Mouse (Mus musculus): ENCODE measurements at regions not wholly inside any gene's neighbourhood (a gene's known extent, or its start where the extent isn't known, plus 50 kb on each side); places are given as distances from the start of the nearest gene placed in this dataset.

DNA sequence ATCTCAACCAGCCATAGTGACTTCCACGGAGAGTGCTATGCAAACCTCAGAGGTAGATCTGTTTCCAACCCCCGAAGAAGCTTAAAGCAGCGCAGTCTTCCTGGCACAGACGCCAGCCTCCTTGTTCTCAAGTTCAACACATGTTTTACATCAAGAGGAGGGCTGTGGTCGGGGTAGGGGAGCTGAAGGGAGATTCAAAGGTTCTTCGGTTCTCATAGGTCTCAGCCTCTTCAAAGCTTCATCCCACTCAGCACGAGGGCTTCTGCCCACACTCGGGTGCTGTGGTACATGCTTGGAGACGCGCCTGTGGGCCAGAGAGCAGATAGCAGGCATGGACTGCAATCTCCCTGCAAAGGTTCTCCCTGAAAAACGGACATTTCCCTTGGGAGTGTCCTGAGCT, 219.7 kb downstream of the Bcl2l11 start:
- DNase-seq (ENCODE audit: low spot score): no peak
- no peak overlapping the region for H3K27ac ChIP-seq (ENCODE audit: low read depth)
- WGBS: 45% methylated on average over 11 of the region's 11 CpGs
- H3K4me1 ChIP-seq (ENCODE audit: control insufficient read depth, insufficient read depth): 0 out of 2 replicates have a peak, but pooled peaks cover 3% of the 10 kb centered on the region
- ATAC-seq (ENCODE audit: insufficient read depth, low read depth): no peak
- H3K36me3 ChIP-seq (replicated peaks; ENCODE audit: control insufficient read depth, insufficient read depth, low read length): no peaks in the 10 kb centered on the region
- TF ChIP-seq CTCF (IDR thresholded peaks at IDR 0.05; ENCODE audit: low read depth): no peak
- TF ChIP-seq EP300 (IDR thresholded peaks at IDR 0.05; ENCODE audit: low read depth): no peak
- 0 out of 2 replicates have a peak, but pooled peaks cover 2% of the 10 kb centered on the region for H3K9me3 ChIP-seq (replicated peaks; ENCODE audit: control insufficient read depth, low read length)
- no peak overlapping the region for H3K9ac ChIP-seq (replicated peaks; ENCODE audit: low read depth, low read length)
- H3K27me3 ChIP-seq (ENCODE audit: control insufficient read depth, insufficient read depth, low read length): no peaks in the 10 kb centered on the region
- H3K4me2 ChIP-seq (ENCODE audit: low read depth, low read length): no peak overlapping the region
- H3K4me3 ChIP-seq (ENCODE audit: low read depth, low read length): no peak overlapping the region

DNA sequence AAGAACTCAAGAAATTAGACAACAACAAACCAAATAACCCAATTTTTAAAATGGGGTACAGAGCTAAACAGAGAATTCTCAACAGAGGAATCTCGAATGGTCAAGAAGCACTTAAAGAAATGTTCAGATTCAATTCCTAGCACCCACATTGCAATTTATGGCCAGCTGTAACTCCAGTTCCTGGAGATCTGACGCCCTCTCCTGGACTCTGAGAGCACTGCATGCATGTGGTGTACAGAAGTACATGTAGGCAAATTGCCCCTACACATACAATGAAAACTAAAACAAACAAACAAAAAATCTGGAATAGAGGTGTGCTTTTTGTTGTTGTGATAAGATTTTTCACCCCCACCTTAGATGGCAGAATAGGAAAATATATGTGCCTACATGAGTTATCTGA, 222.7 kb downstream of the Bcl2l11 start:
- no peak overlapping the region for H3K9ac ChIP-seq (replicated peaks; ENCODE audit: low read depth, low read length)
- DNase-seq (ENCODE audit: low spot score) (no peak), ATAC-seq (ENCODE audit: insufficient read depth, low read depth) (no peak)
- H3K4me1 ChIP-seq (ENCODE audit: control insufficient read depth, insufficient read depth): no peaks in the 10 kb centered on the region
- 0 out of 2 replicates have a peak, but pooled peaks cover 2% of the 10 kb centered on the region for H3K9me3 ChIP-seq (replicated peaks; ENCODE audit: control insufficient read depth, low read length)
- TF ChIP-seq EP300 (IDR thresholded peaks at IDR 0.05; ENCODE audit: low read depth): no peak
- TF ChIP-seq CTCF (IDR thresholded peaks at IDR 0.05; ENCODE audit: low read depth): no peak
- no peak overlapping the region for H3K4me3 ChIP-seq (ENCODE audit: low read depth, low read length)
- H3K36me3 ChIP-seq (replicated peaks; ENCODE audit: control insufficient read depth, insufficient read depth, low read length): no peaks in the 10 kb centered on the region
- no peak overlapping the region for H3K27ac ChIP-seq (ENCODE audit: low read depth)
- no peaks in the 10 kb centered on the region for H3K27me3 ChIP-seq (ENCODE audit: control insufficient read depth, insufficient read depth, low read length)
- WGBS: 74% methylated on average over 2 of the region's 2 CpGs
- H3K4me2 ChIP-seq (ENCODE audit: low read depth, low read length): no peak overlapping the region

DNA sequence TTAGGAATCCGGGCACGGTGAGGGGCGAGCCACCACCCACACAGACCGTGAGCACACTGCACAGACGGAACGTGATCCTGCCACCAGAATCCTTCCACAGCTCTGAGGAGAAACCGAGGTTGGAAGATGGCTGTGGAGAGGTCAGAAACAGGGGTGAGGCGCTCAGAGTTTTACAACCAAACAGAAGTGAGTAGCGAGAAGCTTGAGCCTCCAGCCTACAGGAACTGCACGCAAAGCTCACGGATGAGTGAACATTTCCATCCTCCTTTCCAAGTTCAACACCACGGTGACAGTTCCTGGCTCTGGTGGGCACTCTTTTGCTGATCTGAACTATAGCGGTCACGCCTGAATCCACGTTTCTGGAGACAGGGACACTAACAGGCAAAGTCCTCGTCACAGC, 225.6 kb downstream of the Bcl2l11 start:
- no peaks in the 10 kb centered on the region for H3K36me3 ChIP-seq (replicated peaks; ENCODE audit: control insufficient read depth, insufficient read depth, low read length)
- H3K9me3 ChIP-seq (replicated peaks; ENCODE audit: control insufficient read depth, low read length): peaks cover 11% of the 10 kb centered on the region
- no peak for TF ChIP-seq EP300 (IDR thresholded peaks at IDR 0.05; ENCODE audit: low read depth)
- TF ChIP-seq CTCF (IDR thresholded peaks at IDR 0.05; ENCODE audit: low read depth): no peak
- WGBS: 84% methylated on average over 16 of the region's 16 CpGs
- no peak overlapping the region for H3K4me3 ChIP-seq (ENCODE audit: low read depth, low read length)
- H3K4me1 ChIP-seq (ENCODE audit: control insufficient read depth, insufficient read depth): no peaks in the 10 kb centered on the region
- no peak overlapping the region for H3K4me2 ChIP-seq (ENCODE audit: low read depth, low read length)
- no peaks in the 10 kb centered on the region for H3K27me3 ChIP-seq (ENCODE audit: control insufficient read depth, insufficient read depth, low read length)
- no peak overlapping the region for H3K27ac ChIP-seq (ENCODE audit: low read depth)
- ATAC-seq (ENCODE audit: insufficient read depth, low read depth): no peak
- no peak for DNase-seq (ENCODE audit: low spot score)
- H3K9ac ChIP-seq (replicated peaks; ENCODE audit: low read depth, low read length): no peak overlapping the region

DNA sequence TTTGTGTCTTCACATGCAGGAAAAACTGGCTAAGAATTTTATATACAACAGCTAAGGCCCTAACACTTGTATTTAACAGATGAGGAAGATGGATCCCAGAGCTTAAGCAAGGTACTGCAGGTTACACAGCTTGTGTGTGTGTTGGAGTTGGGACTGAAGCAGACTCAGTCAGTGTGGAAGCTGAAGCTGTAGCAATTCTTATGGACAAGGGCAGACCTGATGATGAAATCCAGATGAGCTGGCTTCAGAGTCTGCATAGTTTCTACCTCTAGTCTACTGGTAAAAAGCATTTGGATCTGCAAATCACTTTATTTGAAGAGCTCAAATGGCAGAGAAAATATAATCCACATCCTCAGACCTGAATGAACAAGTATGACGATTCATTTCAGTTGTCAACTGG, 226.7 kb downstream of the Bcl2l11 start:
- Histone ChIP-seq H3K27ac (ENCODE audit: low read depth) (no peak overlapping the region), H3K9ac (replicated peaks; ENCODE audit: low read depth, low read length) (no peak overlapping the region), H3K4me2 (ENCODE audit: low read depth, low read length) (no peak overlapping the region), H3K4me1 (ENCODE audit: control insufficient read depth, insufficient read depth) (no peaks in the 10 kb centered on the region), H3K4me3 (ENCODE audit: low read depth, low read length) (no peak overlapping the region), H3K9me3 (replicated peaks; ENCODE audit: control insufficient read depth, low read length) (peaks cover 11% of the 10 kb centered on the region), H3K36me3 (replicated peaks; ENCODE audit: control insufficient read depth, insufficient read depth, low read length) (no peaks in the 10 kb centered on the region), H3K27me3 (ENCODE audit: control insufficient read depth, insufficient read depth, low read length) (no peaks in the 10 kb centered on the region)
- ATAC-seq (ENCODE audit: insufficient read depth, low read depth) (no peak), DNase-seq (ENCODE audit: low spot score) (no peak)
- WGBS: 79% methylated on average over 1 of the region's 1 CpGs
- TF ChIP-seq CTCF (IDR thresholded peaks at IDR 0.05; ENCODE audit: low read depth): no peak
- no peak for TF ChIP-seq EP300 (IDR thresholded peaks at IDR 0.05; ENCODE audit: low read depth)

DNA sequence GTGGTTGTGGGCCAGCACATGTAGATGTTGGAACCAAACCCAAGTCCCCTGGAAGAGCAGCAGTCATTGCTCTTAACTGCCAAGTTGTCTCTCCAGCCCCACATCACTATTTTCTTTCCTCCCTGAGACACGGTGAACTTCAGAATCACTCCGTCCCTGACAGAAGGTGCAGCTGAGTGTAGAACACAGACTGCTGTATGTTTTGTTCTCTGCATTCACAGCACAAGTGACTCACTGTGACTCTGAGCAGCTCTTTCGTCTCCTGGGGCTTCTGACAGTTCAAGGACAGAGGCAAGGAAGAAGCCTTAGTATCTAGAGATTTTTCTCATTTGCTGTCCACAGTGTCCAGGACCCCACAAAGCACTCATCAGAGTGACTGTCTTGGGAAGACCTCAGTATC, 227.6 kb downstream of the Bcl2l11 start:
- Histone ChIP-seq H3K27ac (ENCODE audit: low read depth) (no peak overlapping the region), H3K9ac (replicated peaks; ENCODE audit: low read depth, low read length) (no peak overlapping the region), H3K4me1 (ENCODE audit: control insufficient read depth, insufficient read depth) (no peaks in the 10 kb centered on the region), H3K4me3 (ENCODE audit: low read depth, low read length) (no peak overlapping the region), H3K9me3 (replicated peaks; ENCODE audit: control insufficient read depth, low read length) (peaks cover 9% of the 10 kb centered on the region), H3K27me3 (ENCODE audit: control insufficient read depth, insufficient read depth, low read length) (no peaks in the 10 kb centered on the region), H3K36me3 (replicated peaks; ENCODE audit: control insufficient read depth, insufficient read depth, low read length) (no peaks in the 10 kb centered on the region), H3K4me2 (ENCODE audit: low read depth, low read length) (no peak overlapping the region)
- ATAC-seq (ENCODE audit: insufficient read depth, low read depth): no peak
- WGBS: 68% methylated on average over 3 of the region's 3 CpGs
- no peak for TF ChIP-seq EP300 (IDR thresholded peaks at IDR 0.05; ENCODE audit: low read depth)
- TF ChIP-seq CTCF (IDR thresholded peaks at IDR 0.05; ENCODE audit: low read depth): no peak
- DNase-seq (ENCODE audit: low spot score): no peak

DNA sequence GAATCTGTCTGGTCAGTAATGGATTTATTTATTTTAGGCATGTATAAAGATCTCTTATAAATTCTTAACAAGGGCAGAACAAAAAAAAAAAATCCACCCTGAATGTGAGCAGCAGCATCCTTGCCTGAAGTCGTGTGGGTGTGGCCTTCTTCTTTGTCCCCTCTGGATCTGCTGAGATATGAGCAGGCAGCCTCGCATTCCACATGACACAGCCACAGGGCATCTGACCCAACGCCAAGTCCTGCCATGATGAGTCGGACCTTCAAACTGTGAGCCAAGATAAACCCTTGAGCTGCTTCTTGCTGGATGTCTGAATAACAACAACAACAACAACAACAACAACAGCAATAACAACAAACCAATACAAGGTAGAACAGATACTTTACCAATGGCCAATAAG, 230.5 kb downstream of the Bcl2l11 start:
- Histone ChIP-seq H3K36me3 (replicated peaks; ENCODE audit: control insufficient read depth, insufficient read depth, low read length) (no peaks in the 10 kb centered on the region), H3K9me3 (replicated peaks; ENCODE audit: control insufficient read depth, low read length) (peaks cover 9% of the 10 kb centered on the region), H3K9ac (replicated peaks; ENCODE audit: low read depth, low read length) (no peak overlapping the region), H3K4me3 (ENCODE audit: low read depth, low read length) (no peak overlapping the region), H3K27me3 (ENCODE audit: control insufficient read depth, insufficient read depth, low read length) (no peaks in the 10 kb centered on the region), H3K4me2 (ENCODE audit: low read depth, low read length) (no peak overlapping the region), H3K4me1 (ENCODE audit: control insufficient read depth, insufficient read depth) (no peaks in the 10 kb centered on the region), H3K27ac (ENCODE audit: low read depth) (no peak overlapping the region)
- TF ChIP-seq EP300 (IDR thresholded peaks at IDR 0.05; ENCODE audit: low read depth) (no peak), CTCF (IDR thresholded peaks at IDR 0.05; ENCODE audit: low read depth) (no peak)
- no peak for ATAC-seq (ENCODE audit: insufficient read depth, low read depth)
- WGBS: 80% methylated on average over 4 of the region's 4 CpGs
- DNase-seq (ENCODE audit: low spot score): no peak
